Mouse (Mus musculus): Measurements from ENCODE around the gene Lct. TPM values are rescaled to one million over a fixed set of nuclear protein-coding genes. Genes with fewer than 3 reads are reported as not detected.
"Not testable (repeated sequence)": the region's sequence is repeated elsewhere in the genome, so short reads cannot be mapped to it uniquely, and the experiment has no call there.

Gene Lct
- total RNA-seq, 1 experiment, result 0.18 TPM

- TF ChIP-seq CHD2 (IDR thresholded peaks at IDR 0.05; ENCODE audit: low read depth, low read length) (no peak), MAFK (IDR thresholded peaks at IDR 0.05; ENCODE audit: insufficient read depth, low read depth, low read length) (no peak), HCFC1 (IDR thresholded peaks at IDR 0.05; ENCODE audit: borderline replicate concordance, insufficient read depth, low read length) (no peak), ZNF384 (IDR thresholded peaks at IDR 0.05; ENCODE audit: low read depth, low read length) (no peak), ZC3H11A (IDR thresholded peaks at IDR 0.05; ENCODE audit: borderline replicate concordance, low read depth, low read length) (no peak)
- Histone ChIP-seq H3K36me3 (ENCODE audit: control insufficient read depth, insufficient read depth, low read length, poor library complexity, severe bottlenecking) (peaks cover under 1% of the 10 kb centered on the region; the same call in 1 of the 2 replicates), H3K9me3 (ENCODE audit: control insufficient read depth, insufficient read depth, low read depth, low read length) (no peaks in the 10 kb centered on the region), H3K4me3 (ENCODE audit: insufficient read depth in 1 of 2, low read depth in 1 of 2, low read length in 2 of 2, poor library complexity in 1 of 2, severe bottlenecking in 1 of 2) (no peak overlapping the region), H3K4me1 (ENCODE audit: control insufficient read depth in 2 of 2, insufficient read depth in 2 of 2, low read length in 2 of 2, poor library complexity in 1 of 2) (no peaks in the 10 kb centered on the region), H3K9ac (ENCODE audit: insufficient read depth, low read depth, low read length, poor library complexity, severe bottlenecking) (no peak overlapping the region), H3K27ac (ENCODE audit: insufficient read depth, low read depth, low read length, poor library complexity, severe bottlenecking) (no peak overlapping the region)
- DNase-seq (ENCODE audit: low read depth, low spot score), result no peak
- in situ Hi-C loops (cut with MboI; ENCODE audit: low sequenced_read_pairs in 2 of 2, unreplicated experiment in 2 of 2), result loop anchor here (10.0 to 25.0 kb wide), 2 partner anchors 542 to 554 kb away; no protein-coding TSS in a partner anchor
Measured at GRCm38 (mm10) chr1:128282924-128283323, 45.2 kb downstream of the Lct start.

GRCm38 (mm10) chr1:128281753-128282152 is 46.4 kb downstream of the Lct start:
- in situ Hi-C loops (cut with MboI; ENCODE audit: low sequenced_read_pairs in 2 of 2, unreplicated experiment in 2 of 2), result loop anchor here (10.0 to 25.0 kb wide), 2 partner anchors 543 to 556 kb away; no protein-coding TSS in a partner anchor
- Histone ChIP-seq H3K9me3 (ENCODE audit: control insufficient read depth, insufficient read depth, low read depth, low read length) (no peaks in the 10 kb centered on the region), H3K9ac (ENCODE audit: insufficient read depth, low read depth, low read length, poor library complexity, severe bottlenecking) (no peak overlapping the region), H3K36me3 (ENCODE audit: control insufficient read depth, insufficient read depth, low read length, poor library complexity, severe bottlenecking) (peaks cover 4% of the 10 kb centered on the region), H3K4me1 (ENCODE audit: control insufficient read depth in 2 of 2, insufficient read depth in 2 of 2, low read length in 2 of 2, poor library complexity in 1 of 2) (no peaks in the 10 kb centered on the region), H3K27ac (ENCODE audit: insufficient read depth, low read depth, low read length, poor library complexity, severe bottlenecking) (no peak overlapping the region), H3K4me3 (ENCODE audit: insufficient read depth in 1 of 2, low read depth in 1 of 2, low read length in 2 of 2, poor library complexity in 1 of 2, severe bottlenecking in 1 of 2) (no peak overlapping the region)
- no peak for DNase-seq (ENCODE audit: low read depth, low spot score)
- 0 out of 2 replicates have a peak, but pooled peaks have one; percentile 14 for TF ChIP-seq ZNF384 (IDR thresholded peaks at IDR 0.05; ENCODE audit: low read depth, low read length)
- no peak for TF ChIP-seq MAFK (IDR thresholded peaks at IDR 0.05; ENCODE audit: insufficient read depth, low read depth, low read length)

- no peak overlapping the region for H3K4me3 ChIP-seq (ENCODE audit: insufficient read depth in 1 of 2, low read depth in 1 of 2, low read length in 2 of 2, poor library complexity in 1 of 2, severe bottlenecking in 1 of 2)
- no peak overlapping the region for H3K9ac ChIP-seq (ENCODE audit: insufficient read depth, low read depth, low read length, poor library complexity, severe bottlenecking)
- no peak for TF ChIP-seq CHD2 (IDR thresholded peaks at IDR 0.05; ENCODE audit: low read depth, low read length)
- no peaks in the 10 kb centered on the region for H3K4me1 ChIP-seq (ENCODE audit: control insufficient read depth in 2 of 2, insufficient read depth in 2 of 2, low read length in 2 of 2, poor library complexity in 1 of 2)
- no peaks in the 10 kb centered on the region for H3K9me3 ChIP-seq (ENCODE audit: control insufficient read depth, insufficient read depth, low read depth, low read length)
- peaks cover 6% of the 10 kb centered on the region for H3K36me3 ChIP-seq (ENCODE audit: control insufficient read depth, insufficient read depth, low read length, poor library complexity, severe bottlenecking)
- no peak overlapping the region for H3K27ac ChIP-seq (ENCODE audit: insufficient read depth, low read depth, low read length, poor library complexity, severe bottlenecking)
- in situ Hi-C loops (cut with MboI; ENCODE audit: low sequenced_read_pairs in 2 of 2, unreplicated experiment in 2 of 2), result loop anchor here in 1 of 2 experiments (25.0 kb wide), 1 partner anchor 559 kb away; no protein-coding TSS in a partner anchor
- no peak for DNase-seq (ENCODE audit: low read depth, low spot score)
Measured at GRCm38 (mm10) chr1:128278563-128278962, 49.6 kb downstream of the Lct start.

- Histone ChIP-seq H3K4me1 (ENCODE audit: control insufficient read depth in 2 of 2, insufficient read depth in 2 of 2, low read length in 2 of 2, poor library complexity in 1 of 2) (no peaks in the 10 kb centered on the region), H3K9ac (ENCODE audit: insufficient read depth, low read depth, low read length, poor library complexity, severe bottlenecking) (no peak overlapping the region), H3K36me3 (ENCODE audit: control insufficient read depth, insufficient read depth, low read length, poor library complexity, severe bottlenecking) (peaks cover 6% of the 10 kb centered on the region; the same call in 1 of the 2 replicates), H3K4me3 (ENCODE audit: insufficient read depth in 1 of 2, low read depth in 1 of 2, low read length in 2 of 2, poor library complexity in 1 of 2, severe bottlenecking in 1 of 2) (no peak overlapping the region), H3K9me3 (ENCODE audit: control insufficient read depth, insufficient read depth, low read depth, low read length) (no peaks in the 10 kb centered on the region), H3K27ac (ENCODE audit: insufficient read depth, low read depth, low read length, poor library complexity, severe bottlenecking) (no peak overlapping the region)
- no peak for DNase-seq (ENCODE audit: low read depth, low spot score)
- TF ChIP-seq ZNF384 (IDR thresholded peaks at IDR 0.05; ENCODE audit: low read depth, low read length) (no peak), ZC3H11A (IDR thresholded peaks at IDR 0.05; ENCODE audit: borderline replicate concordance, low read depth, low read length) (no peak), CHD2 (IDR thresholded peaks at IDR 0.05; ENCODE audit: low read depth, low read length) (no peak), HCFC1 (IDR thresholded peaks at IDR 0.05; ENCODE audit: borderline replicate concordance, insufficient read depth, low read length) (no peak), MAFK (IDR thresholded peaks at IDR 0.05; ENCODE audit: insufficient read depth, low read depth, low read length) (no peak)
- in situ Hi-C loops (cut with MboI; ENCODE audit: low sequenced_read_pairs in 2 of 2, unreplicated experiment in 2 of 2), result loop anchor here in 1 of 2 experiments (25.0 kb wide), 1 partner anchor 561 kb away; no protein-coding TSS in a partner anchor
Measured at GRCm38 (mm10) chr1:128275908-128276307, 52.2 kb downstream of the Lct start.

GRCm38 (mm10) chr1:128270731-128271130 is 57.4 kb downstream of the Lct start:
- Histone ChIP-seq H3K9ac (ENCODE audit: insufficient read depth, low read depth, low read length, poor library complexity, severe bottlenecking) (no peak overlapping the region), H3K4me1 (ENCODE audit: control insufficient read depth in 2 of 2, insufficient read depth in 2 of 2, low read length in 2 of 2, poor library complexity in 1 of 2) (peaks cover 0 to 2% of the 10 kb centered on the region in 2 experiments; a peak in 1 of 4 replicates), H3K36me3 (ENCODE audit: control insufficient read depth, insufficient read depth, low read length, poor library complexity, severe bottlenecking) (peaks cover 9% of the 10 kb centered on the region), H3K9me3 (ENCODE audit: control insufficient read depth, insufficient read depth, low read depth, low read length) (no peaks in the 10 kb centered on the region), H3K4me3 (ENCODE audit: insufficient read depth in 1 of 2, low read depth in 1 of 2, low read length in 2 of 2, poor library complexity in 1 of 2, severe bottlenecking in 1 of 2) (no peak overlapping the region), H3K27ac (ENCODE audit: insufficient read depth, low read depth, low read length, poor library complexity, severe bottlenecking) (no peak overlapping the region)
- in situ Hi-C loops (cut with MboI; ENCODE audit: low sequenced_read_pairs in 2 of 2, unreplicated experiment in 2 of 2), result no loop called here
- no peak for TF ChIP-seq ZNF384 (IDR thresholded peaks at IDR 0.05; ENCODE audit: low read depth, low read length)
- TF ChIP-seq CHD2 (IDR thresholded peaks at IDR 0.05; ENCODE audit: low read depth, low read length), result no peak
- TF ChIP-seq ZC3H11A (IDR thresholded peaks at IDR 0.05; ENCODE audit: borderline replicate concordance, low read depth, low read length), result no peak
- no peak for TF ChIP-seq HCFC1 (IDR thresholded peaks at IDR 0.05; ENCODE audit: borderline replicate concordance, insufficient read depth, low read length)
- TF ChIP-seq MAFK (IDR thresholded peaks at IDR 0.05; ENCODE audit: insufficient read depth, low read depth, low read length), result no peak
- DNase-seq (ENCODE audit: low read depth, low spot score), result no peak

- H3K4me3 ChIP-seq (ENCODE audit: insufficient read depth in 1 of 2, low read depth in 1 of 2, low read length in 2 of 2, poor library complexity in 1 of 2, severe bottlenecking in 1 of 2); H3K9ac ChIP-seq (ENCODE audit: insufficient read depth, low read depth, low read length, poor library complexity, severe bottlenecking); H3K4me1 ChIP-seq (ENCODE audit: control insufficient read depth in 2 of 2, insufficient read depth in 2 of 2, low read length in 2 of 2, poor library complexity in 1 of 2); H3K9me3 ChIP-seq (ENCODE audit: control insufficient read depth, insufficient read depth, low read depth, low read length); DNase-seq (ENCODE audit: low read depth, low spot score); H3K27ac ChIP-seq (ENCODE audit: insufficient read depth, low read depth, low read length, poor library complexity, severe bottlenecking); in situ Hi-C loops (cut with MboI; ENCODE audit: low sequenced_read_pairs in 2 of 2, unreplicated experiment in 2 of 2): not testable (repeated sequence)
- H3K36me3 ChIP-seq (ENCODE audit: control insufficient read depth, insufficient read depth, low read length, poor library complexity, severe bottlenecking), result peaks cover 11% of the 10 kb centered on the region
Measured at GRCm38 (mm10) chr1:128267061-128267460, 61.1 kb downstream of the Lct start.
